Mouse (Mus musculus) mesoderm, embryonic 11.5 days (tissue): ENCODE measurements around the gene Flii.

Source experiments
- DNase-seq: peaks from one replicate; pipeline ENCODE4 v3.0.0-alpha.2; 2012; ENCODE audit warnings: low read depth, low spot score

Gene Flii

GRCm38 (mm10) chr11:60726601-60727391 lies at the start of gene Flii:
TSS of gene Flii (minus strand) at chr11:60727263.
- DNase-seq, result peak; percentile 83

DNA sequence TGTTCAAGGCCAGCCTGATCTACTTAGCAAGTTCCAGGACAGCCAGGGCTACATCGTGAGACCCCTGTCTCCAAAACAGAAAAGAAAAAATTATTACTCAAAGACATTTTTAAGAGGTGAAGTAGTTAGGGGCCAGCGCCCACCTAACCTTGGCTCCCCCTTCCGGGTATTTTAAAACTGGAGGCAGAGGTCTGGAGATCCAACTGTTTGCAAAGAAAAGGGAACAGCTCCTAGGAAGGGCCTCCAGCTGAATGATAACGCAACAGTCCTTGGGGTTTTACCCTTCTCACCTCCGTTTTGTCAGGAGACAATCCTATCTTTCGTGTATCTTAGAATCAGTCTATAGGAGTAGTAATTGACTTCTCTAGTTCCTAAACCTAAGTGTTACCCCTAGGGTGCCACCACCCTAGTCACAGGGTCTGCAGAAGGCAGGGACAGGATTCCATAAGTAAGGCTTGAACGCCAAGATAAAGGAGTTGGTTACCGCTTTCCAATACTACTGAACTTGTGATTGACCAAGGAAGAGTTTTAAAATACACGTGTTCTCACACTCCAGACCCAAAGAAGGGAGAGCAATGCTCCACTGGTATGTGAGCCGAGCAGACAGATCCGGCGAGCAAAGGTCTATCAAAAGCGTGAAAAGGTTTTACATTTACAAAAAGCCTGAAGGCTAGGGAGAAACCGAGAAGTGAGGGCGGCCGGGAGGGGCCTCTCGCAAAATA lies 49.2 kb upstream of the Flii start:
- DNase-seq, result no peak

DNA sequence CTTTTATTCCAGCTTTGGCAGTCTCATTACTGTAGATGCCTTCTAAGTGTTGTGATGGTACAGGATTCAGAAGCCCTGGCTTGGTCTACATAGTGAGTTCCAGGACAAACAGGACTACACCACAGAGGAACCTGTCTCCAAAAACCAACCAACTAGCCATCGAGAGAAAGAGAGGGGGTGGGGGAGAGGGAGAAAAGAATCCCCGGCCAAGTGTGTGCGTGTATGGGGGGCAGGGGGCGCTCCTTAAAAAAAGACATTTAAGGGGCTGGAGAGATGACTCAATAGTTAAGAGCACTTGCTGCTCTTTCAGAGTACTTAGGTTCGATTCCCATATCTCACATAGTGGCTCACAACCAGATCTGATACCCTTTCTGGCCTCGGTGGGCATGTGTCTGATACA lies 48.5 kb upstream of the Flii start:
- no peak for DNase-seq

- no peak for DNase-seq
Measured at GRCm38 (mm10) chr11:60774841-60775240, 47.8 kb upstream of the Flii start.

DNA sequence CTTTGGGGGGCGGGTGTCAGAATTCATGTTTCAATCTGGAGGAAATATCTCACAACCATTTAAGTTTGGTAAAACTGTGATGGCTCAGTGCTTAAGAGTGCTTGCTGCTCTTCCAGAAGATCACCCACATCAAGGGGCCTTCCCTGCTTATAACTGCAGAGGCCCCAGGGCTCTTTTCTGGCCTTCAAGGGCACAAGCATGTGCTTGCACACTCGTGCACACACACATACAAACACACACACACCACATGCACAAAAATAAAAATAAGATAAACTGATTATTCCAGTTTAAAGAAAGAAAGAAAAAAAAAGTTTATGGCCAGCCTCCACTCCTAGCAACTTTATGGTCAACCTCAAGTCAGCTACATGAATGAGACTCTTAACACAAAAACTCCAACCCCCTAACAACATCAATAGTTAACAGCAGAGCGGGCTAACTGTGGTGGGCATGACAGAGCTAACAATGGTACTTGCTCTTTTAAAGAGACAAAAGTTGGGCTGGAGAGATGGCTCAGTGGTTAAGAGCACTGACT lies 47.2 kb upstream of the Flii start:
- no peak for DNase-seq

- no peak for DNase-seq
Measured at GRCm38 (mm10) chr11:60772161-60772560, 45.1 kb upstream of the Flii start.

GRCm38 (mm10) chr11:60770776-60771175 lies 43.7 kb upstream of the Flii start:
- DNase-seq, result no peak

DNA sequence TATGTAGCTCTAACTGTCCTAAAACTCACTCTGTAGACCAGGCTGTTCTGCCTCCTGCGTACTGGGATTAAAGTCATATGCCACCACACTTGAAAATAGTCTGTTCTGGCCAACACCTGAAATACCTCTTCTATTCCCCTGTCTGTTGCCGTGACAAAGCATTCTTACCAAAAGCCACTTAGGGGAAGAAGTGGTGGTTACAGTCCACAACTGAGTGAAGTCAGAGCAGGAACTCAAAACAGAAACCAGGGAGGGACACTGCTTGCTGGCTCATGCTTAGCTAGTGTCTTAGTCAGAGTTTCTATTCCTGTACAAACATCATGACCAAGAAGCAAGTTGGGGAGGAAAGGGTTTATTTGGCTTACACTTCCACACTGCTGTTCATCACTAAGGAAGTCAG lies 42.3 kb upstream of the Flii start:
- no peak for DNase-seq

DNA sequence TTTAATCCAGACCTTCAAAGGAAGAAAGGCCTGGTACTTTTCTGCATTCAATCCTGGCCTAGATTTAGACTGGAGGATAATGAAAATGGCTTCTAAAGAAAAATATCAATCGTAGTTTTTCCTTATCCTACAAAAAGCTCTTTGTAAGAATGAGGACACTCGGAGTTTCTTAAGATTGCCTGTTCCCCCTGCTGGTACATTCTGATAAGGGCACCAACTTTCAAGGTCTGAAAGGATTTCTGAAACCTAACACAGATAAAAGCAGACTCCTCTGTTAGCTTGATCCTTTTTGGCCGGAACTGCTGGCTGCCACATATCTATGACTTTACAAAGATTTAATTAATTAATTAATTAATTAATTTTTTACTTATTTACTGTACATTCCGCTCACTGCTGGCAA lies 39.9 kb upstream of the Flii start:
- DNase-seq, result no peak

GRCm38 (mm10) chr11:60761681-60762080 lies 34.6 kb upstream of the Flii start:
- DNase-seq, result no peak

DNA sequence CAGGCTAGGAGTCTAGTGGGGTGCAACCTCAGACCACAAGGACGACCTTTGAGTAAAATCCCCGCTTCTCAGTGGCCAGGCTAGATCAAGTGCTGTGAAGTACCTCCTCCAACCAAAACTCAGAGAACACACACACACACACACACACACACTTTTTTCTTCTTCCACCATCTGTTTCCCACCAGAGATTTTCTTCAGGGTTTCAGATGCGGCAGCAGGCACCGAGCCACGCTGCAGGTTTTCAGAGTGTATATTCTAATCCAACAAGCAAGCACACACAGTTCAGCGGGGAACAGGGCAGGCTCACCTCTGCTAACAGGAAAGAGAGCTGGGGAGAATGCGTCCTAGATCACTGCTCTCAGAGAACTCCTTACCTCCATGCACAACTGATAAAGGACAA lies 28.5 kb upstream of the Flii start:
- no peak for DNase-seq

DNA sequence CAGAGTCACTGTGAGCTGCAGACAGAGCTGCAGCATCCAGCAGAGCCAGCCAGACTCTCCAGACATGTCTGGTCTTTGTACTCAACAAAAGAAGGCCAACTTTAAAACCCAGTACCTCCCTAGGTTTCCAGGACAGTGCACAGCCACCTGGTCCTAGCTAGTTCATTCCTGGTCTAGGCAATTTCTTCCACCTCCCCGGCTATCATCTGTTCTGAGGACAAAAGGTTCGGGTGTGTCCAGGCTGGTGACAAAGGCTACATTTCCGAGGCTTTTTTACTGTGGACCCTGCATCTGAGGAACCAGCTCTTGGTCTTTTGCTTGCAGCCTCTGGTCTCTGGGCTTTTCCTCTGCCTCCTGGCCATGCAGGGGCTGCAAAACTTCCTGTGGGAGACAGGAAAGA lies 13.3 kb upstream of the Flii start:
- no peak for DNase-seq

GRCm38 (mm10) chr11:60737450-60737849 lies 10.4 kb upstream of the Flii start:
- no peak for DNase-seq

GRCm38 (mm10) chr11:60736491-60736890 lies 9.4 kb upstream of the Flii start:
- DNase-seq, result no peak

DNA sequence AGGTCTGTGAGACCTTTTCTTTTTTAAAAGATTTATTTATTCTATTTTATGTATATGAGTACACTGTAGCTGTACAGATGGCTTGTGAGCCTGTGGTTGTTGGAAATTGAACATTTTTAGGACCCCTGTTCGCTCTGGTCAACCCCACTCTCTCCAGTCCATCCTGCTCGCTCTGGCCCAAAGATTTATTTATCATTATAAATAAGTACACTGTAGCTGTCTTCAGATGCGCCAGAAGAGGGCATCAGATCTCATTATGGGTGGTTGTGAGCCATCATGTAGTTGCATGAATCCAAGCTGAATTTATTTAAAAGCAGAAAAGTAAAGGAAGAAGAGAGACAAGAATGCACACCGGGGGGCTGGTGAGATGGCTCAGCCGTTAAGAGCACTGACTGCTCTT lies 8.1 kb upstream of the Flii start:
- no peak for DNase-seq

DNA sequence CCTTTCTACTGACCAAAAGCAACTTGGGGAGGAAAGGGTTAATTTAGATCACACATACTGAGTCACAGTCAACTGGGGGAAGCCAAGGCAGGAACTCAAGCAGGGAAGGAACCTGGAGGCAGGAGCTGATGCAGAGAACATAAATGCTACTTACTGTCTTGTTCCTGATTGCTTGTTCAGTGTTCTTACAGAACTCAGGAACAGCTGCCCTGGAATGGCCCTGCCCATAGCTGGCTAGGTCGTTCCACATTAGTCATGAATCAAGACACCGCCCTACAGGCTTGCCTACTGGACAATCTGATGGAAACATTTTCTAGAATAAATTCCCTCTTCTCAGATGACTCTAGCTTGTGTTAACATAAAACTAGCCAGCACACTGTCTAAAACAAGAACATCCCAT lies 7.1 kb upstream of the Flii start:
- no peak for DNase-seq

- no peak for DNase-seq
Measured at GRCm38 (mm10) chr11:60731251-60731650, 4.2 kb upstream of the Flii start.

DNA sequence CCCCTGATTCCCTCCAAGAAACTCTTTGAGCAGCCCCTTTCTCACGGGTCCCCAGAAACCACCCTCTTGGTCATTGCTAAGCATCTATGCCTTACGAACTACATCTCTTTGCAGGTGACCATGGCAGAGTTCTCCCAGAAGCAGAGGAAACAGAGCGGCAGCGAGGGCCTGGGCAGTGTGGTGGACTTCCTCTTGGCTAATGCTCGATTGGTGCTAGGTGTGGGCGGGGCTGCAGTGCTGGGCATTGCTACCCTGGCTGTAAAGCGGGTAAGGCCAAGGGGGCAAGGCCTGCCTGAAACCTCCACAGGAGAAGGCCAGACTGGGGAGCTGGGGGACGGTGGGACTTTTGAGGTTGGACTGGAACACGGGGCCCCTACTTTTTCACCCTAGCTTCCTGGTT lies 3.1 kb upstream of the Flii start:
- DNase-seq, result no peak

- no peak for DNase-seq
Measured at GRCm38 (mm10) chr11:60729217-60729641, 2.2 kb upstream of the Flii start.

DNA sequence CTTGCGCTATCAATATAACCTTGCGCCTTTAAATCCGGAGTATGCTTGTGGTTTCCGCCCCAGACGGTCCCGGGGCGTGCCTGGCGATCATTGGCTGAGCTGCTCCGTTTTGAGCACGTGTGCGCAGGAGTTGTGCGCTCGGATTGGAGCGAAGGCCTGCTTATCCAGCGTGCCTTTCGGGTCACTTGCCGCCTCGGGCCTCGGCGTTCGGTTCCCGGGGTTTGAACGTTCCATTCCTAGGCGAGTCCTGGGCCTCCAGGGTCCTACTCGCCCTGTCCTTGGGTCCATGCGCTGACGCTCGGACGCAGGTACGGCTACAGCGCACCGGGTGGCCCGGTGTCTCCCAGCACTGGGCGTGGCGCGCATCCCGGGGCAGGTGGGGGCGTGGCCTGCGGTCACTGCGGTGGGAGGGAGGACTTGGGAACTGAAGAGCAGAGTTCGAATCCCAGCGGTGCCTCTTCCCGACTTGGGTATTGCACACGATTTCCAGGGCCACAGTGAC lies 1.2 kb upstream of the Flii start, which contains the start of gene Mief2:
TSS of gene Mief2 (plus strand) at position 139 of the 502 bp plus-strand sequence.
- peak; percentile 95 for DNase-seq

DNA sequence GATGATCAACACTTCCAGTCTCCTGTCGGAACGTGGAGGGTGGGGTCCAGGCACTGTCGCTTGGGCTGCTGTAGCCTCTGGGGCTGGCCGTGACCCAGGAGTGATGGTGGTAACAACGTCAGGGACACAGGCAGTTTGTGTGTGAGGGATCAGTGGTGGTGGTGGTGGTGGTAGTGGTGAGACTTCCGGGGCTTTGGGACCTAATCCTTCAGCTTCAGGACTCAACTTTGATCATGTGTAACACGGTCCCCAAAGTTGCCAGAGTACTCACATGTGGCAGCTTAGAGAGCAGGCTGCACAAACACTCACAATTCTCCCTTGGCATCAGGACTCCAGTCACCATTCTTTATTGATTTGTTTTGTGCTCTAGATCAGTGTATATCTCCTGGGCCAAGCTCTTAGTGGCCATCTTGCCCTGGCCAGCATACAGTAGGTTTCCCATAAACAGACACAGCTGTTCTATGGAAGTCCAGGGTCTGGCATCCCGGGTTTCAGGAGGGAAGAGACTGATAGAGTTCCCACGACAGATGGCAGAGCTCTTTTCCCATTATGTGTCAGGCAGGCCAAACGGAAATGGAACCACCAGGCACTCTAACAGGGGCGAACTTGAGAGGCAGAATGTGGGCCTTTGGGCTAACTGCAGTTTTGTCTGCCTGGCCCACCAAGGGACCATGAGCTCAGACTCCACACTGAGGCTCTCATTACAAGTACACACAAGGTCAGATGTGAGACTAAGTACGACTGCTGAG lies 503 bp upstream of the Flii start:
- no peak for DNase-seq

DNA sequence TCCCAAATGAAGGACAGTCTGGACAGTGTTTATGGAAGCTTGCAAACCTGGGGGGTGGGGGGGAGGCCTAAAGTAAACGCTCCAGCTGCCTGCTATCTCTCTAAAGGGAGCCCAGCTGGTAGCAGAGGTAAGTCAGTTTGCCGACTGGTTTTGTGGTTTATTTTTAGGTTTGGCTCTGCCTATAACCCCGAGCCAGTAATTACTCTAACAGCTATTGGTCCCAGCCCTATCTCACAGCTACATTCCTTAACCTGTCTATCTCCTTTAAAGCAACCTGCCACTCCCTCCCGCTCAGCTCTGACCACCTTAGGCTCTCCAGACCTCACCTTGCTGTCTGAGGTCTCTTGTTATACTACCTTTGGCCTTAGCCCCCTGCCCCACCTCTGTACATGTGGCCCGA lies 7.8 kb downstream of the Flii start:
- DNase-seq, result no peak
